Mouse (Mus musculus) heart, postnatal 0 days (tissue): ENCODE measurements at regions not wholly inside any gene's neighbourhood (a gene's known extent, or its start where the extent isn't known, plus 50 kb on each side); places are given as distances from the start of the nearest gene placed in this dataset.

Source experiments
- CTCF ChIP-seq: IDR thresholded peaks from 2 replicates; pipeline ENCODE4 v1.5.1; 2016; ENCODE audit warnings: antibody characterized with exemption, control low read depth, low read depth
- EP300 ChIP-seq: IDR thresholded peaks from 2 replicates; pipeline ENCODE4 v1.6.1; 2016; ENCODE audit warnings: antibody characterized with exemption, low read depth

- no peak for TF ChIP-seq EP300
- no peak for TF ChIP-seq CTCF
Measured at GRCm38 (mm10) chr1:43300676-43301075, 103.9 kb upstream of the Fhl2 start.
